Mouse (Mus musculus) MEL (cell line): ENCODE results near the gene Zbtb40. TPM values are rescaled to one million over a fixed set of nuclear protein-coding genes. Genes with fewer than 3 reads are reported as not detected.
A peak's percentile ranks its signal among the peaks of the same experiment; 100 is the strongest.

Source experiments
- DNase-seq: peaks from one replicate; pipeline ENCODE4 v3.0.0; 2011; ENCODE audit warnings: low read depth, low spot score
- H3K27ac ChIP-seq: 2 replicates; pipeline ENCODE4 v1.5.1; 2012; ENCODE audit warnings: low read depth, mild to moderate bottlenecking, control low read depth, low read length, moderate library complexity; ENCODE audit not compliant: control insufficient read depth
- H3K27me3 ChIP-seq, 2 experiments: fragments of 150-350 bp in 1 of 2; sonication (generic) in 1 of 2; 2 replicates each; pipeline ENCODE4 v1.6.1; 2012; ENCODE audit warnings: low read length in 2 of 2, mild to moderate bottlenecking in 2 of 2, improper control_type of control experiment in 1 of 2, moderate library complexity in 1 of 2; ENCODE audit not compliant: insufficient read depth in 2 of 2, control insufficient read depth in 1 of 2
- H3K36me3 ChIP-seq, 2 experiments: 2 replicates each; pipeline ENCODE4 v1.6.1; 2012 to 2014; ENCODE audit warnings: low read length in 2 of 2, improper control_type of control experiment in 1 of 2, inconsistent platforms in 1 of 2, mild to moderate bottlenecking in 1 of 2; ENCODE audit not compliant: insufficient read depth in 2 of 2, control insufficient read depth in 1 of 2
- H3K4me1 ChIP-seq, 2 experiments: fragments of 150-350 bp in 1 of 2; sonication (generic) in 1 of 2; 2 replicates each; pipeline ENCODE4 v1.6.1; 2012; ENCODE audit warnings: low read length in 2 of 2, improper control_type of control experiment in 1 of 2, mild to moderate bottlenecking in 1 of 2; ENCODE audit not compliant: insufficient read depth in 2 of 2, control insufficient read depth in 1 of 2
- H3K4me3 ChIP-seq, 2 experiments: fragments of 150-350 bp in 1 of 2; sonication (generic) in 1 of 2; 2 replicates each; pipeline ENCODE4 v1.5.1; 2012; ENCODE audit warnings: low read depth in 2 of 2, low read length in 2 of 2, mild to moderate bottlenecking in 2 of 2, moderate library complexity in 2 of 2, control low read depth in 1 of 2, improper control_type of control experiment in 1 of 2; ENCODE audit not compliant: control insufficient read depth in 1 of 2, insufficient read depth in 1 of 2
- H3K79me2 ChIP-seq: 2 replicates; pipeline ENCODE4 v1.6.1; 2012; ENCODE audit warnings: mild to moderate bottlenecking, low read length, moderate library complexity; ENCODE audit not compliant: control insufficient read depth, poor library complexity, insufficient read depth
- H3K9ac ChIP-seq: 2 replicates; pipeline ENCODE4 v1.6.1; 2012; ENCODE audit warnings: low read depth, mild to moderate bottlenecking, control low read depth, low read length, moderate library complexity; ENCODE audit not compliant: control insufficient read depth, poor library complexity, severe bottlenecking
- H3K9me3 ChIP-seq: fragments of 150-350 bp; sonication (generic); replicated peaks from 2 replicates; pipeline ENCODE4 v1.6.1; 2012; ENCODE audit warnings: mild to moderate bottlenecking, low read length, improper control_type of control experiment, moderate library complexity; ENCODE audit not compliant: insufficient read depth
- BHLHE40 ChIP-seq: IDR thresholded peaks from 2 replicates; pipeline ENCODE4 v1.6.1; 2012; ENCODE audit warnings: low read depth, mild to moderate bottlenecking, inconsistent platforms, low read length, improper control_type of control experiment, borderline replicate concordance
- CHD1 ChIP-seq: IDR thresholded peaks from 2 replicates; pipeline ENCODE4 v1.6.1; 2012; ENCODE audit warnings: low read depth, mild to moderate bottlenecking, inconsistent platforms, low read length, improper control_type of control experiment
- CHD2 ChIP-seq: IDR thresholded peaks from 2 replicates; pipeline ENCODE4 v1.6.1; 2011; ENCODE audit warnings: low read length, improper control_type of control experiment
- CTCF ChIP-seq, 3 experiments: IDR thresholded peaks in 2 of 3; conservative IDR thresholded peaks in 1 of 3; 2 replicates each; pipeline ENCODE4 v1.5.1; 2011 to 2012; ENCODE audit warnings: low read length in 3 of 3, low read depth in 2 of 3, mild to moderate bottlenecking in 2 of 3, improper control_type of control experiment in 1 of 3, inconsistent platforms in 1 of 3, mixed read lengths in 1 of 3, moderate library complexity in 1 of 3; ENCODE audit not compliant: control insufficient read depth in 1 of 3, insufficient read depth in 1 of 3, poor library complexity in 1 of 3, severe bottlenecking in 1 of 3
- EP300 ChIP-seq, 2 experiments: IDR thresholded peaks; 2 replicates each; pipeline ENCODE4 v1.6.1; 2011; ENCODE audit warnings: improper control_type of control experiment in 2 of 2, low read length in 2 of 2, low read depth in 1 of 2, mild to moderate bottlenecking in 1 of 2
- GABPA ChIP-seq: IDR thresholded peaks from 2 replicates; pipeline ENCODE4 v1.6.1; 2012; ENCODE audit warnings: low read depth, mild to moderate bottlenecking, inconsistent platforms, low read length, improper control_type of control experiment, moderate library complexity
- HCFC1 ChIP-seq: IDR thresholded peaks from 2 replicates; pipeline ENCODE4 v1.6.1; 2012; ENCODE audit warnings: low read depth, mild to moderate bottlenecking, inconsistent platforms, low read length, improper control_type of control experiment, moderate library complexity
- MAX ChIP-seq: IDR thresholded peaks from 2 replicates; pipeline ENCODE4 v1.6.1; 2011; ENCODE audit warnings: low read length, improper control_type of control experiment
- MAZ ChIP-seq: IDR thresholded peaks from 2 replicates; pipeline ENCODE4 v1.6.1; 2012; ENCODE audit warnings: low read depth, mild to moderate bottlenecking, inconsistent platforms, low read length, improper control_type of control experiment
- MXI1 ChIP-seq: IDR thresholded peaks from 2 replicates; pipeline ENCODE4 v1.6.1; 2011; ENCODE audit warnings: mild to moderate bottlenecking, low read depth, low read length, improper control_type of control experiment
- MYB ChIP-seq: IDR thresholded peaks from 2 replicates; pipeline ENCODE4 v1.6.1; 2011; ENCODE audit warnings: mild to moderate bottlenecking, low read depth, low read length, improper control_type of control experiment
- MYC ChIP-seq: IDR thresholded peaks from 2 replicates; pipeline ENCODE4 v1.6.1; 2011; ENCODE audit warnings: low read depth, mild to moderate bottlenecking, low read length, improper control_type of control experiment, moderate library complexity
- NELFE ChIP-seq: IDR thresholded peaks from 2 replicates; pipeline ENCODE4 v1.6.1; 2011; ENCODE audit warnings: low read depth, low read length, improper control_type of control experiment
- NRF1 ChIP-seq: IDR thresholded peaks from 2 replicates; pipeline ENCODE4 v1.6.1; 2014; ENCODE audit warnings: low read depth, mild to moderate bottlenecking, inconsistent platforms, low read length, improper control_type of control experiment, moderate library complexity; ENCODE audit not compliant: poor library complexity, insufficient read depth, severe bottlenecking
- POLR2A ChIP-seq, 2 experiments: IDR thresholded peaks; 2 replicates each; pipeline ENCODE4 v1.6.1; 2011 to 2012; ENCODE audit warnings: low read length in 2 of 2, mild to moderate bottlenecking in 2 of 2, control low read depth in 1 of 2, improper control_type of control experiment in 1 of 2, low read depth in 1 of 2, moderate library complexity in 1 of 2; ENCODE audit not compliant: control insufficient read depth in 1 of 2, insufficient read depth in 1 of 2, poor library complexity in 1 of 2
- POLR2AphosphoS2 ChIP-seq: IDR thresholded peaks from 2 replicates; pipeline ENCODE4 v1.6.1; 2011; ENCODE audit warnings: low read length, improper control_type of control experiment
- RAD21 ChIP-seq: IDR thresholded peaks from 2 replicates; pipeline ENCODE4 v1.6.1; 2011; ENCODE audit warnings: mild to moderate bottlenecking, low read depth, low read length, improper control_type of control experiment
- RCOR1 ChIP-seq: IDR thresholded peaks from 2 replicates; pipeline ENCODE4 v1.6.1; 2012; ENCODE audit warnings: low read depth, mild to moderate bottlenecking, inconsistent platforms, low read length, improper control_type of control experiment
- SMC3 ChIP-seq: IDR thresholded peaks from 2 replicates; pipeline ENCODE4 v1.6.1; 2011; ENCODE audit warnings: low read depth, low read length, improper control_type of control experiment
- TCF12 ChIP-seq: IDR thresholded peaks from 2 replicates; pipeline ENCODE4 v1.6.1; 2014; ENCODE audit warnings: low read depth, mild to moderate bottlenecking, inconsistent platforms, low read length, improper control_type of control experiment, moderate library complexity
- USF1 ChIP-seq: IDR thresholded peaks from 2 replicates; pipeline ENCODE4 v1.6.1; 2014; ENCODE audit warnings: low read depth, mild to moderate bottlenecking, inconsistent platforms, low read length, improper control_type of control experiment, moderate library complexity
- USF2 ChIP-seq, 2 experiments: IDR thresholded peaks; 2 replicates each; pipeline ENCODE4 v1.6.1; 2011 to 2012; ENCODE audit warnings: improper control_type of control experiment in 2 of 2, low read length in 2 of 2, borderline replicate concordance in 1 of 2, inconsistent platforms in 1 of 2, low read depth in 1 of 2, mild to moderate bottlenecking in 1 of 2; ENCODE audit not compliant: insufficient read depth in 1 of 2
- ZC3H11A ChIP-seq: IDR thresholded peaks from 2 replicates; pipeline ENCODE4 v1.6.1; 2012; ENCODE audit warnings: low read depth, mild to moderate bottlenecking, inconsistent platforms, low read length, improper control_type of control experiment
- ZKSCAN1 ChIP-seq: IDR thresholded peaks from 2 replicates; pipeline ENCODE4 v1.6.1; 2012; ENCODE audit warnings: low read depth, mild to moderate bottlenecking, inconsistent platforms, low read length, improper control_type of control experiment, moderate library complexity
- polyA plus RNA-seq, 2 experiments: library from polyadenylated mRNA; stranded (reverse) in 1 of 2; unstranded in 1 of 2; fragments of >175 nt in 1 of 2; fragments of >200 nt in 1 of 2; gene quantifications; 2 replicates each; pipeline versions ENCODE4 v1.2.1 to v1.2.4; 2012; ENCODE audit warnings: low replicate concordance in 2 of 2, low read depth in 1 of 2; ENCODE audit not compliant: insufficient read length in 2 of 2, insufficient read depth in 1 of 2, missing spikeins in 1 of 2
- total RNA-seq: library from RNA; depleted of rRNA; stranded (reverse); fragments of 300-350 nt; gene quantifications from 2 replicates; pipeline ENCODE4 v1.2.3, GENCODE M21; 2012

The Zbtb40 gene
- total and polyA plus RNA-seq, 3 experiments, result 9.6 to 14.4 TPM; not detected in 1

DNA sequence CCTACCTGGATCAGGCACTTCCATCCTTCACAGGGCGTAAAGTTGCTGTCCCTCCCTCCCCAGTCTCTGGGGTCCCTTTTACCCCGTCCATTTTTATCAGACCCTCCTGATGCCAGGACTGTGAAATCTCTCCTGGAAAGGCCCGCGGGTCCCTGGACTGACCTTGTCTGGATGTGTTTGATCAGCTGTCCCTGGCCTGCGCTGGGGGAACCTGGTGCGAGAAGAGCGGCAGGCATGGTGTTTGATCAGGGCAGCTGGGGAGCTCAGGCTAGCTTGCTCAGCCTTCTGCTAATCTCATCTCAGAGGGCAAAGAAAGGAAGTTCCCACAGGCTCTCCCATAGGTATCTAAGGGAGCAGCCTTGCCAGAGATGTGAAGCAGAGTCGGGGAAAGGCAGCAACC, 71.4 kb downstream of the Zbtb40 start:
- no peaks in the 10 kb centered on the region for H3K9me3 ChIP-seq
- no peak for TF ChIP-seq MAX
- no peak for TF ChIP-seq MYB
- TF ChIP-seq MAZ, result no peak
- no peak for TF ChIP-seq EP300 (IDR thresholded peaks at IDR 0.05; ENCODE audit: low read depth in 1 of 2, low read length in 2 of 2)
- no peak for TF ChIP-seq GABPA
- no peak for TF ChIP-seq HCFC1
- TF ChIP-seq CTCF (IDR thresholded peaks at IDR 0.05 in 2 of 3, conservative IDR thresholded peaks at IDR 0.05 in 1 of 3; ENCODE audit: control insufficient read depth in 1 of 3, insufficient read depth in 1 of 3, low read depth in 2 of 3, low read length in 3 of 3, poor library complexity in 1 of 3, severe bottlenecking in 1 of 3), result no peak
- DNase-seq, result no peak
- no peaks in the 10 kb centered on the region for H3K4me1 ChIP-seq
- H3K36me3 ChIP-seq, result no peaks in the 10 kb centered on the region
- H3K27me3 ChIP-seq, result no peaks in the 10 kb centered on the region
- H3K9ac ChIP-seq, result no peak overlapping the region
- no peak overlapping the region for H3K27ac ChIP-seq
- H3K79me2 ChIP-seq, result no peaks in the 10 kb centered on the region
- no peak overlapping the region for H3K4me3 ChIP-seq

DNA sequence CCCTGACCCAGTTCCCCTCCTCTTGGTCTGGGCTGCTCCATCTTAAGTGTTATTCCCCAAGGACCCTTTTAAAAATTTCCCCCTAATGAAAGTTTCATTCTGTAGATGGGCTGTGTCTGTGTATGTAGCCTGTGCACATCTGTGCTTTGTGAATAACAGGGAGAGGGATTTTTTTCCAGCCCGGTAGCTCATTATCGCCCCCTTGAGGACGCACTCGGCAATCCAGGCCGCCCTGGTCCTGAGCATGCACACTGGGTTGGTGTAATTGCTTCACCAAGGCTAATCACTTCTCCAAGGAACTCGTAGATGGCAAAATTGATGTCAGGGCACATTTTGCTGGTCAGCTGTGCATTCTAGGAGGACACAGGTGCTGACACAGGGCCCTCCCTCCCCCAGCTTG, 77.7 kb downstream of the Zbtb40 start:
- H3K9me3 ChIP-seq, result no peaks in the 10 kb centered on the region
- H3K27me3 ChIP-seq, result no peaks in the 10 kb centered on the region
- no peaks in the 10 kb centered on the region for H3K79me2 ChIP-seq
- DNase-seq, result peak; percentile 55
- H3K36me3 ChIP-seq, result no peaks in the 10 kb centered on the region
- TF ChIP-seq GABPA, result no peak
- no peak for TF ChIP-seq POLR2AphosphoS2
- peak; percentile 35; the same call in 1 of the 2 replicates for TF ChIP-seq ZC3H11A
- peak; percentile 71 to 87 (median 72) for TF ChIP-seq CTCF (IDR thresholded peaks at IDR 0.05 in 2 of 3, conservative IDR thresholded peaks at IDR 0.05 in 1 of 3; ENCODE audit: control insufficient read depth in 1 of 3, insufficient read depth in 1 of 3, low read depth in 2 of 3, low read length in 3 of 3, poor library complexity in 1 of 3, severe bottlenecking in 1 of 3)
- TF ChIP-seq RAD21, result peak; percentile 60
- peak; percentile 61 for TF ChIP-seq SMC3
- H3K9ac ChIP-seq, result no peak overlapping the region
- no peaks in the 10 kb centered on the region for H3K4me1 ChIP-seq
- H3K27ac ChIP-seq, result no peak overlapping the region
- H3K4me3 ChIP-seq, result no peak overlapping the region

DNA sequence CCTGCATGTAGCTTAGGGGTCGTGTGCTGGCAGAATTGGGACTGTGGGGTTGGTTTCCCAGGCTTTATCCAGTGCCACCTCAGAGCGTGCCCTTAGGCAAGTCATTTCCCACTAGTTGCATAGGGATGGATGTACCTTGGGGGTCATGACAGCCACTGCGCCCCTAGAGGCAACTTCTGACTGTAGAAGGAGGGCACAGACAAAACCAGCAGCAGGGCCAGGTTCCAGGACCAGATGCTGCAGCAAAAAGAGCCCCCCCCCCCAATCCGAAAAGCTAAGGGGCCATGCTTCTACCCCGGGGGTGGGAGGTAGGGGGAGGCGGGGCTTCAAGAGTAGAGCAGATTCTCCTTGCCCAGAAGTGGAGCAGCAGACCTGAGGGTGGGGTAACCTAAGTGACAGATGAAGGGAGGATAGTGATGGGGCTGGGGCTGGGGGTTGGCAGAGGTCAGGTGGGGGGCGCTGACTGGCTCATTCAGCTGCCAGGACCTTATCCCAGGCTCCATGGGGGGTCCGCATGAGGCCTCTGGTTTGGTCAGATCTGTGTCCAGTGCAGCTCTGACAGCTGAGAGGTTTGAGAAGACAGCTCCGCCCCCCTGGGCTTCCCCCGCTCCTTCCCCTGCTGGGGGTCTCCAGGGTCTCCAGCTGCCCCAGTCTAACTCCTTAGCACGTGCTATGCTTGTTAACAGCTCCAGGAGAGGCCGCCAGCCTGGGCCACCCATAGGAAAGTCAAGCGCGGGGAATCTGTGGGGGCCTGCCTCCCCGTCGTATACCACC, 78.9 kb downstream of the Zbtb40 start:
- Histone ChIP-seq H3K79me2 (no peaks in the 10 kb centered on the region), H3K9me3 (no peaks in the 10 kb centered on the region), H3K4me3 (no peak overlapping the region), H3K9ac (no peak overlapping the region), H3K36me3 (no peaks in the 10 kb centered on the region), H3K27me3 (no peaks in the 10 kb centered on the region), H3K4me1 (no peaks in the 10 kb centered on the region), H3K27ac (no peak overlapping the region)
- no peak for DNase-seq
- TF ChIP-seq NELFE (no peak), CHD2 (no peak), MXI1 (no peak), MYB (no peak), MYC (no peak), POLR2A (IDR thresholded peaks at IDR 0.05; ENCODE audit: control insufficient read depth in 1 of 2, insufficient read depth in 1 of 2, low read depth in 1 of 2, low read length in 2 of 2, poor library complexity in 1 of 2) (no peak), USF1 (no peak), BHLHE40 (no peak), NRF1 (no peak), ZKSCAN1 (no peak), POLR2AphosphoS2 (no peak), USF2 (IDR thresholded peaks at IDR 0.05; ENCODE audit: borderline replicate concordance in 1 of 2, insufficient read depth in 1 of 2, low read depth in 1 of 2, low read length in 2 of 2) (no peak), GABPA (no peak), RCOR1 (no peak), ZC3H11A (no peak), MAX (no peak), CHD1 (no peak), TCF12 (no peak)
